ENCODE assay signal across 24 mouse cellular contexts in genomic region chr14:23470071-23470470, GRCm38 (mm10).
DNase-seq lines count a peak whose midpoint lies in the region; ATAC-seq and TF ChIP-seq lines count a peak whose summit lies in the region.
"Had no signal": no experiment of that assay in that cellular context is flagged by ENCODE, and none has a peak within 500 bp of the region (broad histone marks: within the 10 kb centered on the region; RNA-seq: fewer than 3 reads in every experiment).

No protein-coding gene starts in this region.

- H3K4me3 ChIP-seq in kidney, adult 2 months (ENCODE audit: insufficient read depth, low read depth, low read length): no peak overlapping the region
- H3K4me3 ChIP-seq in kidney, embryonic 15.5 days (replicated peaks): no peak overlapping the region
- H3K4me3 ChIP-seq in kidney, postnatal 0 days (replicated peaks; ENCODE audit: low read depth, low read length): no peak overlapping the region
- H3K4me3 ChIP-seq: embryonic facial prominence, embryonic 10.5 days; embryonic facial prominence, embryonic 12.5 days; forebrain, embryonic 13.5 days; forebrain, embryonic 15.5 days had no signal

- no peak for ATAC-seq in kidney, embryonic 15.5 days (replicated peaks; ENCODE audit: low FRiP score)
- ATAC-seq in kidney, postnatal 0 days (replicated peaks; ENCODE audit: low FRiP score, low read depth): no peak
- ATAC-seq: activated CD4-positive, CD25-positive, alpha-beta regulatory T cell, adult 4 months; CD4-positive, CD25-positive, alpha-beta regulatory T cell, adult 4 months; forebrain, embryonic 13.5 days; forebrain, embryonic 15.5 days; Patski had no signal

- H3K27me3 ChIP-seq in kidney, adult 2 months (replicated peaks; ENCODE audit: control insufficient read depth, insufficient read depth, low read length): no peaks in the 10 kb centered on the region; the same call in 1 of the 2 replicates
- no peaks in the 10 kb centered on the region for H3K27me3 ChIP-seq in kidney, embryonic 15.5 days
- no peaks in the 10 kb centered on the region for H3K27me3 ChIP-seq in kidney, postnatal 0 days (ENCODE audit: insufficient read depth, low read length)
- H3K27me3 ChIP-seq: CH12.LX; forebrain, embryonic 15.5 days had no signal

- H3K9ac ChIP-seq in kidney, embryonic 15.5 days: no peak overlapping the region
- no peak overlapping the region for H3K9ac ChIP-seq in kidney, postnatal 0 days (ENCODE audit: low read depth, low read length)
- H3K9ac ChIP-seq: embryonic facial prominence, embryonic 12.5 days; forebrain, embryonic 13.5 days; forebrain, embryonic 15.5 days had no signal

- no peak overlapping the region for H3K27ac ChIP-seq in kidney, adult 2 months (ENCODE audit: insufficient read depth, low read depth, low read length)
- H3K27ac ChIP-seq in kidney, embryonic 15.5 days: no peak overlapping the region
- no peak overlapping the region for H3K27ac ChIP-seq in kidney, postnatal 0 days
- H3K27ac ChIP-seq: embryonic facial prominence, embryonic 10.5 days; embryonic facial prominence, embryonic 12.5 days; forebrain, embryonic 13.5 days; forebrain, embryonic 15.5 days had no signal

- no peaks in the 10 kb centered on the region for H3K4me1 ChIP-seq in kidney, adult 2 months (ENCODE audit: control insufficient read depth, insufficient read depth, low read length)
- H3K4me1 ChIP-seq in kidney, embryonic 15.5 days: no peaks in the 10 kb centered on the region
- no peaks in the 10 kb centered on the region for H3K4me1 ChIP-seq in kidney, postnatal 0 days (replicated peaks; ENCODE audit: insufficient read depth, low read length)
- H3K4me1 ChIP-seq: embryonic facial prominence, embryonic 12.5 days; forebrain, embryonic 13.5 days; forebrain, embryonic 15.5 days had no signal

- no peaks in the 10 kb centered on the region for H3K9me3 ChIP-seq in kidney, embryonic 15.5 days (replicated peaks)
- H3K9me3 ChIP-seq in kidney, postnatal 0 days (replicated peaks; ENCODE audit: low read length): no peaks in the 10 kb centered on the region
- H3K9me3 ChIP-seq: embryonic facial prominence, embryonic 10.5 days; embryonic facial prominence, embryonic 12.5 days; forebrain, embryonic 13.5 days; forebrain, embryonic 15.5 days; G1E had no signal

- no peak for TF ChIP-seq CTCF in kidney, adult 2 months (conservative IDR thresholded peaks at IDR 0.05; ENCODE audit: insufficient read depth, insufficient read length, low read depth, low read length)
- TF ChIP-seq CTCF in kidney, postnatal 0 days (IDR thresholded peaks at IDR 0.05; ENCODE audit: low read depth): no peak

- DNase-seq in kidney, adult 2 months: peak; percentile 30
- peak; percentile 74 for DNase-seq in kidney, postnatal 0 days (ENCODE audit: low spot score)
- DNase-seq in kidney, adult 11 months: no peak
- peak; percentile 60 for DNase-seq in kidney, postnatal 14 days
- no peak for DNase-seq in kidney, adult 18-20 months
- DNase-seq: adrenal gland, adult 8-10 months; adrenal gland, postnatal 14 days; adrenal gland, postnatal 36 days; B cell, adult 2 months; cerebellum, adult 11-12 months; cerebellum, adult 2 months; cerebellum, adult 9-10 months; cerebellum, postnatal 10 days; cerebellum, postnatal 25 days had no signal

- no peak overlapping the region for H3K4me2 ChIP-seq in kidney, embryonic 15.5 days
- no peak overlapping the region for H3K4me2 ChIP-seq in kidney, postnatal 0 days (ENCODE audit: low read length)
- H3K4me2 ChIP-seq: embryonic facial prominence, embryonic 12.5 days; forebrain, embryonic 13.5 days; forebrain, embryonic 15.5 days had no signal

- no peak for TF ChIP-seq POLR2A in kidney, adult 2 months (IDR thresholded peaks at IDR 0.05; ENCODE audit: low read depth, low read length)

- no peaks in the 10 kb centered on the region for H3K36me3 ChIP-seq in kidney, adult 2 months (ENCODE audit: control insufficient read depth, insufficient read depth, low read length)
- no peaks in the 10 kb centered on the region for H3K36me3 ChIP-seq in kidney, embryonic 15.5 days
- H3K36me3 ChIP-seq in kidney, postnatal 0 days (ENCODE audit: insufficient read depth, low read length): no peaks in the 10 kb centered on the region
- H3K36me3 ChIP-seq: embryonic facial prominence, embryonic 10.5 days; embryonic facial prominence, embryonic 12.5 days; forebrain, embryonic 15.5 days; G1E had no signal

- WGBS in kidney, adult 2 months: 82% methylated on average over 2 of the region's 2 CpGs
- 67% methylated on average over 2 of the region's 2 CpGs for WGBS in kidney, embryonic 15.5 days
- 65% methylated on average over 2 of the region's 2 CpGs for WGBS in kidney, postnatal 0 days

Comparison
In these comparisons a context has a peak if more than half of its experiments do, and no peak if none do; other contexts are left out.
1. DNase-seq: peak in kidney, adult 2 months (single experiment), kidney, postnatal 0 days (single experiment) and kidney, postnatal 14 days (single experiment); none in kidney, adult 11 months (single experiment) and kidney, adult 18-20 months (single experiment).